Mouse (Mus musculus): Measurements from ENCODE around the gene Kpna7. TPM values are rescaled to one million over a fixed set of nuclear protein-coding genes. Genes with fewer than 3 reads are reported as not detected.
"Not testable (repeated sequence)": the region's sequence is repeated elsewhere in the genome, so short reads cannot be mapped to it uniquely, and the experiment has no call there.

Gene Kpna7
- polyA plus RNA-seq, 1 experiment from 2014 or later, result not detected

DNA sequence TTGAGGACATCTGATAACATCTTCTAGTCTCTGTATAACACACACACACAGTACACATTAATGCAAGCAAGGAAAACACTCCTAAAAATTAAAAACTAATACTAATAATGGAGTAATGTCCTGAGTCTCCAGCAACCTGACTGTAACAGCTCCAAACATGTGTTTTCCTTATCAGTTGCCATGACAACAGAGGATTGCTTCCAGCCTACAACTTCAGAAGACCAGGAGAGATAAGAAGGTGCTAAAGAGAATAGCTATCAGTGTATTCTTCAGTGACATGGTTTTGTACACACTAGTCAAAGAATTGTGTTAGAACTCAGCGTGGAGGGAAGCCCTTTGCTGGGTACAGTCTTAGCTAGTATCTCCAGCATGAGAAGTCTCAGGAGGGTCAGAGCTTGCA is 63.1 kb downstream of the Kpna7 start:
- WGBS, result 67% methylated on average over 1 of the region's 1 CpGs
- H3K9me3 ChIP-seq (replicated peaks; ENCODE audit: control insufficient read depth, low read length, poor library complexity, severe bottlenecking); ATAC-seq; H3K4me3 ChIP-seq (ENCODE audit: low read depth, low read length); H3K27me3 ChIP-seq (ENCODE audit: control insufficient read depth, insufficient read depth, low read depth, low read length); H3K27ac ChIP-seq (ENCODE audit: low read length); H3K4me2 ChIP-seq (ENCODE audit: low read length); H3K9ac ChIP-seq (ENCODE audit: low read depth, low read length); H3K4me1 ChIP-seq (ENCODE audit: control insufficient read depth, insufficient read depth, low read length); H3K36me3 ChIP-seq (ENCODE audit: control insufficient read depth, insufficient read depth, low read length): not testable (repeated sequence)

DNA sequence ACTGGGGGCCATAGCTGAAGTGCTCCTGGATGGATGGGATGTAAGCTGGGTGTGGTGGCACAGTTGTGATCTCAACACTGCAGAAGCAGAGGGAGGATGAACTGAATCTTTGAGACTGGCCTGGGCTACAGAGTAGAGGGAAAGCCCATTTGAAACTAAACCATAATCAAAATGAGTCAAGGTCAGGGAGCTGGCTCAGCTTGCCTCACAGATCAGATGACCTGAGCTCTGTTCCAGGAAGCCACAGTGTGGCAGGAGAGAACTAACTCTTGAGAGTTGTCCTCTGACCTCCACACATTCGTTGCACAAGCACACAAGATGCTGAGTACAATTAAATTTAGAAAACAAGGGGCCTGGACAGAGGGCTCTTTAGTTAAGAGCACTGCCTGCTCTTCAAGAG is 63.6 kb downstream of the Kpna7 start:
- H3K4me3 ChIP-seq (ENCODE audit: low read depth, low read length); H3K36me3 ChIP-seq (ENCODE audit: control insufficient read depth, insufficient read depth, low read length); ATAC-seq; H3K4me1 ChIP-seq (ENCODE audit: control insufficient read depth, insufficient read depth, low read length); H3K27me3 ChIP-seq (ENCODE audit: control insufficient read depth, insufficient read depth, low read depth, low read length); H3K9me3 ChIP-seq (replicated peaks; ENCODE audit: control insufficient read depth, low read length, poor library complexity, severe bottlenecking); H3K9ac ChIP-seq (ENCODE audit: low read depth, low read length); H3K27ac ChIP-seq (ENCODE audit: low read length); H3K4me2 ChIP-seq (ENCODE audit: low read length): not testable (repeated sequence)
- WGBS, result 39% methylated on average over 1 of the region's 1 CpGs

DNA sequence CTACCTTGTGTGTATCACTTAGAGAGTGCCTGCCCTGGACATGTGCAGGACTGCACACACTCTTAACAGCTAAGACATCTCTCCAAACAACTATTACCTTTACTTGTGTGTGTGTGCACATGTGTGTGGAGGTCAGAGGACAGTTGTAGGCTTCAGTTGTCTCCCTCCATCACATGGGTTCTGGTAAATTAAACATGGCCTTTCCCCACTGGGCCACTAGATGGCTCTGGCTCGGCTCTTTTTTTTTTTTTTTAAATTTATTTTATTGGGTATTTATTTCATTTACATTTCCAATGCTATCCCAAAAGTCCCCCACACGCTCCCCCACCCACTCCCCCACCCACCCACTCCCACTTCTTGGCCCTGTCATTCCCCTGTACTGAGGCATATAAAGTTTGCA is 67.1 kb downstream of the Kpna7 start:
- 29% methylated on average over 1 of the region's 2 CpGs for WGBS
- not testable (repeated sequence) for H3K9me3 ChIP-seq (replicated peaks; ENCODE audit: control insufficient read depth, low read length, poor library complexity, severe bottlenecking); H3K4me1 ChIP-seq (ENCODE audit: control insufficient read depth, insufficient read depth, low read length); H3K4me3 ChIP-seq (ENCODE audit: low read depth, low read length); H3K27ac ChIP-seq (ENCODE audit: low read length); H3K4me2 ChIP-seq (ENCODE audit: low read length); ATAC-seq; H3K36me3 ChIP-seq (ENCODE audit: control insufficient read depth, insufficient read depth, low read length); H3K9ac ChIP-seq (ENCODE audit: low read depth, low read length); H3K27me3 ChIP-seq (ENCODE audit: control insufficient read depth, insufficient read depth, low read depth, low read length)

DNA sequence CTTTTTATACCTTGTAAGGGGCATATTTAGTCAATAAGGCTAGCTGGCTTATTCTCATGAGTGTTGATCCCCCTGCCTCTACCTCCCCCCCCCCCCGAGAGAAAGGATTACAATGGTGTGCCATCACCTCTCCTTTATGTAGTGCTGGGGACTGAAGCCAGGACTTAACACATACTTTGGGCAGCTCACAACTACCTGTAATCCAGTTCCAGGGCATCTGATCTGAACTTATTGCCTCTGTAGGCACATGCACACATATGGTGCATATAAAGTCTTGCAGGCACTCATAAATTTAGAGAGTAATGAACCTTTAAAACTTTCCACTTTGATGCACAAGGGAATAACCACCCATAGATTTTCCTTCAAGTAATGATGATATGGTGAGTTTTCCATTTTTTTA is 69.6 kb downstream of the Kpna7 start:
- Histone ChIP-seq H3K4me2 (ENCODE audit: low read length) (no peak overlapping the region), H3K27ac (ENCODE audit: low read length) (no peak overlapping the region), H3K9ac (ENCODE audit: low read depth, low read length) (no peak overlapping the region), H3K4me1 (ENCODE audit: control insufficient read depth, insufficient read depth, low read length) (no peaks in the 10 kb centered on the region), H3K9me3 (replicated peaks; ENCODE audit: control insufficient read depth, low read length, poor library complexity, severe bottlenecking) (no peaks in the 10 kb centered on the region), H3K4me3 (ENCODE audit: low read depth, low read length) (no peak overlapping the region), H3K27me3 (ENCODE audit: control insufficient read depth, insufficient read depth, low read depth, low read length) (no peaks in the 10 kb centered on the region), H3K36me3 (ENCODE audit: control insufficient read depth, insufficient read depth, low read length) (no peaks in the 10 kb centered on the region)
- no peak for ATAC-seq
- WGBS, result 64% methylated on average over 1 of the region's 1 CpGs

DNA sequence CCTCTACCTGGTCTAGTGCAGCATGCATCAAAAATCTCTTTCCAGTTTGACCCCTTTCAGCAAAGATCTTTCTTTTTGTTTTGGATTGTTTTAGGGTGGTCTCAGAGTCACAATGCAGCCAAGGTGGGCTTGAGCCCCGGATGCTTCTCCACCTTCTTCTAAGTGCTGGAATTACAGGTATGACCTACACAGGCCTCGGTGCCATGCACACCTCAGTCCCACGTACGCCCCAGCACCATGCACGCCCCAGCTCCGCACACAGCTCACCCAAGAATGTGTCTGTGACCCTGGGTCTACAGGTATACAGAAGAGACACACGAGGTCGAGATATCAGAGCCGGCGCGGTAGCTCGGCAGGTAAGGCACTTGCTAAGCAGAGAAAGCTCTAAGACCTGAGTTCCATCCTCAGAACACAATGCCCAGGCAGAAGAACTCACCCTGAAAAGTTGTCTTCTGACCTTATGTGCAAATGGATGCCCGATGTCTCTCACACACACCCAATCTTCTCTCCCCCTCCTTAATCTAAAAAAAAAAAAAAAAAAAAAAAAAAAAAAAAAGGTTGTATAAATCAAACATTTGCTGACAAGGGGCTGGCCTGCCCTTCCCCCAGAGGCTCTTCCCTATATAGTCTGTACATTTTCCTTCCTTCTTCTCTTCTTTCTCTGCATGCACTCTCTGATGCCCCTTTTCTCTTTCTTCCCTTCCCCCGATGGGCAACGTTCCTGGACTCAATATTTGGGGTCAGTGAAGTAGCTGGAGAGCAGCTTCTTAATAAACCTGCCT is 74.8 kb downstream of the Kpna7 start:
- Histone ChIP-seq H3K27ac (ENCODE audit: low read length) (no peak overlapping the region), H3K4me2 (ENCODE audit: low read length) (no peak overlapping the region), H3K9ac (ENCODE audit: low read depth, low read length) (no peak overlapping the region), H3K9me3 (replicated peaks; ENCODE audit: control insufficient read depth, low read length, poor library complexity, severe bottlenecking) (no peaks in the 10 kb centered on the region), H3K4me1 (ENCODE audit: control insufficient read depth, insufficient read depth, low read length) (no peaks in the 10 kb centered on the region), H3K36me3 (ENCODE audit: control insufficient read depth, insufficient read depth, low read length) (no peaks in the 10 kb centered on the region), H3K27me3 (ENCODE audit: control insufficient read depth, insufficient read depth, low read depth, low read length) (no peaks in the 10 kb centered on the region), H3K4me3 (ENCODE audit: low read depth, low read length) (no peak overlapping the region)
- 90% methylated on average over 15 of the region's 15 CpGs for WGBS
- ATAC-seq, result no peak

DNA sequence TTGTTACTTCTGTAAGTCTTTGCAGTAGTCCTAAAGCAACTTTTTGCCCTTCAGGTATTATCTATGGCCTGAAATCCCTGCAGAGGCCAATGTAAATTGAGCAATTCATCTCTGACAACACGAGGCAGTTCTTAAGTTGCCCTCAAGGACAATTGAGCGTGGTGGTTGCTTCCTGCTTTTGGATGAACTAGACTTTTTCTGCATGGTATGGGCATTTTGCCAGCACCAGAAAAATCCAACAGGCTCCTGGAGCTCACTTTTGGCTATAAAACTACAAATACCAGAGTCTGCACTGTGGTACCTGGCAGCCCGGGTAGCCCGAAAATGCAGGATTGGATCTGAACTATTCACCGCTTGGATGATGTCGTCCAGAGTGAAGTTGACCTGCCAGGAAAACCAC is 78.2 kb downstream of the Kpna7 start:
- Histone ChIP-seq H3K36me3 (ENCODE audit: control insufficient read depth, insufficient read depth, low read length) (no peaks in the 10 kb centered on the region), H3K27ac (ENCODE audit: low read length) (no peak overlapping the region), H3K27me3 (ENCODE audit: control insufficient read depth, insufficient read depth, low read depth, low read length) (no peaks in the 10 kb centered on the region), H3K4me2 (ENCODE audit: low read length) (no peak overlapping the region), H3K4me1 (ENCODE audit: control insufficient read depth, insufficient read depth, low read length) (no peaks in the 10 kb centered on the region), H3K4me3 (ENCODE audit: low read depth, low read length) (no peak overlapping the region), H3K9me3 (replicated peaks; ENCODE audit: control insufficient read depth, low read length, poor library complexity, severe bottlenecking) (no peaks in the 10 kb centered on the region), H3K9ac (ENCODE audit: low read depth, low read length) (no peak overlapping the region)
- WGBS, result 89% methylated on average over 6 of the region's 6 CpGs
- no peak for ATAC-seq

DNA sequence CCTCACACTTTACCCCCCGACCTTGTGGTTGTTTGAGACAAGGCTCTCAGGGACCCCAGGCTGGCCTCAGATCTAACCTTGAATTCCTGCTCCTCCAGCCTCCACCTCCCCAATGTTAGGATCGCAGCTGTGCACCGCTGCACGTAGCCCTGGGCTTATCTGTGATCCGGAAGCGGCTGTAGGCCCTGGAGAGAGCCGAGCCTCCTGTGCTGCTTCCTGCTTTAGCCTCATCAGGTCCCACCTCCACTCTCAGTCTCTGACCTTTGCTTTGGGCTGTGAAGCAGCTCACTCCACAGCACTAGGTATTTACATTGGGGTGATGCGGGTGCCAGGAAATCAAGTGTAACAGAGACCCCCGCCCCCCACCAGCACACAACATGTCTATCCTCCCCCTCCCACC is 79.3 kb downstream of the Kpna7 start:
- Histone ChIP-seq H3K27me3 (ENCODE audit: control insufficient read depth, insufficient read depth, low read depth, low read length) (no peaks in the 10 kb centered on the region), H3K9ac (ENCODE audit: low read depth, low read length) (no peak overlapping the region), H3K36me3 (ENCODE audit: control insufficient read depth, insufficient read depth, low read length) (no peaks in the 10 kb centered on the region), H3K9me3 (replicated peaks; ENCODE audit: control insufficient read depth, low read length, poor library complexity, severe bottlenecking) (no peaks in the 10 kb centered on the region), H3K4me1 (ENCODE audit: control insufficient read depth, insufficient read depth, low read length) (no peaks in the 10 kb centered on the region), H3K4me2 (ENCODE audit: low read length) (no peak overlapping the region), H3K4me3 (ENCODE audit: low read depth, low read length) (no peak overlapping the region), H3K27ac (ENCODE audit: low read length) (no peak overlapping the region)
- no peak for ATAC-seq
- 83% methylated on average over 9 of the region's 9 CpGs for WGBS

DNA sequence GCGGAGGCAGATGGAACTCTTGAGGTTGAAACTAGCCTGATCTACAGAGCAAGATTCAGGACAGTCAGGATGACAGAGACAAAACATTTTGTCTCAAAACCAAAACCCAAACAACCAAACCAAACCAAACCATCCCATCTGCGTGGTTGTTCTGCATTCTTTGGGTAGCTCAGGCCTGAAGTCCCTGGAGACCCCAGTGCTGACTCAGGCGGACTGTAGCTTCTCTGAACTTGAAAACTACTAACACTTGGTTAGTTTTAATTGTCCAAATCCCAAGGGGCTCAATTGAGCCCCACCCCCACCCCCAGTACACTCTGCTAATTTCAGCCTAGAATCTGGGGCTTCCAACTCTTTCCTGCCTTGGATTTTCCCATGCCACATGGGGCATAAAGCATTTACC is 80.5 kb downstream of the Kpna7 start:
- H3K36me3 ChIP-seq (ENCODE audit: control insufficient read depth, insufficient read depth, low read length), result no peaks in the 10 kb centered on the region
- no peaks in the 10 kb centered on the region for H3K4me1 ChIP-seq (ENCODE audit: control insufficient read depth, insufficient read depth, low read length)
- no peak overlapping the region for H3K4me3 ChIP-seq (ENCODE audit: low read depth, low read length)
- H3K27me3 ChIP-seq (ENCODE audit: control insufficient read depth, insufficient read depth, low read depth, low read length), result no peaks in the 10 kb centered on the region
- no peak overlapping the region for H3K27ac ChIP-seq (ENCODE audit: low read length)
- H3K4me2 ChIP-seq (ENCODE audit: low read length), result no peak overlapping the region
- WGBS, result 85% methylated on average over 3 of the region's 3 CpGs
- H3K9me3 ChIP-seq (replicated peaks; ENCODE audit: control insufficient read depth, low read length, poor library complexity, severe bottlenecking), result no peaks in the 10 kb centered on the region
- no peak for ATAC-seq
- H3K9ac ChIP-seq (ENCODE audit: low read depth, low read length), result no peak overlapping the region

DNA sequence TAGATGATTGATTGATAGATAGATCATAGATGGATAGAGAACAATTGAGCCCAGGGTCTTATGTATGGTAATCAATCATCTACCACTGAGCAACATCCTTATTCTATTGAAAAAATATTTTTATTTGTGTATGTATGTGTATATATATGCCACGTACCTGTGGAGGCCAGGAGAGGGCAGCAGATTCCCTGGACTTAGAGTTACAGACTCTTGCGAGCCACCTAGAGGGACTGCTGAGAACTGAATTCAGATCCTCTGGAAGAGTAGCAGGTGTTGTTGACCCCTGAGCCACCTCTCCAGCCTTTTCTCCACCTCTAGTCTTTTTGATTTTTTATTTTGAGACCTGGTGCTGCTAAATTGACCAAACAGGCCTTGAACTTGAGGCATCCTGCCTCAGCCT is 85.3 kb downstream of the Kpna7 start:
- Histone ChIP-seq H3K27me3 (ENCODE audit: control insufficient read depth, insufficient read depth, low read depth, low read length) (no peaks in the 10 kb centered on the region), H3K4me3 (ENCODE audit: low read depth, low read length) (no peak overlapping the region), H3K4me2 (ENCODE audit: low read length) (no peak overlapping the region), H3K9ac (ENCODE audit: low read depth, low read length) (no peak overlapping the region), H3K36me3 (ENCODE audit: control insufficient read depth, insufficient read depth, low read length) (no peaks in the 10 kb centered on the region), H3K9me3 (replicated peaks; ENCODE audit: control insufficient read depth, low read length, poor library complexity, severe bottlenecking) (no peaks in the 10 kb centered on the region), H3K4me1 (ENCODE audit: control insufficient read depth, insufficient read depth, low read length) (no peaks in the 10 kb centered on the region), H3K27ac (ENCODE audit: low read length) (no peak overlapping the region)
- ATAC-seq, result no peak
- WGBS, result 32% methylated on average over 2 of the region's 2 CpGs

All from midbrain, embryonic 16.5 days (tissue).